Mouse (Mus musculus): Measurements from ENCODE around the gene Fbxo36. TPM values are rescaled to one million over a fixed set of nuclear protein-coding genes. Genes with fewer than 3 reads are reported as not detected.

The Fbxo36 gene
- total RNA-seq (2021), result 1 to 10 TPM; 3.8 TPM
- long read RNA-seq, experiment 1, partial matches to known transcripts, result 0 of 3 reads
- long read RNA-seq, experiment 1, other reads (novel, unspliced or antisense), result 1 of 3 reads
- long read RNA-seq, experiment 2, partial matches to known transcripts, result 0 of 5 reads
- long read RNA-seq, experiment 2, other reads (novel, unspliced or antisense), result 2 of 5 reads

DNA sequence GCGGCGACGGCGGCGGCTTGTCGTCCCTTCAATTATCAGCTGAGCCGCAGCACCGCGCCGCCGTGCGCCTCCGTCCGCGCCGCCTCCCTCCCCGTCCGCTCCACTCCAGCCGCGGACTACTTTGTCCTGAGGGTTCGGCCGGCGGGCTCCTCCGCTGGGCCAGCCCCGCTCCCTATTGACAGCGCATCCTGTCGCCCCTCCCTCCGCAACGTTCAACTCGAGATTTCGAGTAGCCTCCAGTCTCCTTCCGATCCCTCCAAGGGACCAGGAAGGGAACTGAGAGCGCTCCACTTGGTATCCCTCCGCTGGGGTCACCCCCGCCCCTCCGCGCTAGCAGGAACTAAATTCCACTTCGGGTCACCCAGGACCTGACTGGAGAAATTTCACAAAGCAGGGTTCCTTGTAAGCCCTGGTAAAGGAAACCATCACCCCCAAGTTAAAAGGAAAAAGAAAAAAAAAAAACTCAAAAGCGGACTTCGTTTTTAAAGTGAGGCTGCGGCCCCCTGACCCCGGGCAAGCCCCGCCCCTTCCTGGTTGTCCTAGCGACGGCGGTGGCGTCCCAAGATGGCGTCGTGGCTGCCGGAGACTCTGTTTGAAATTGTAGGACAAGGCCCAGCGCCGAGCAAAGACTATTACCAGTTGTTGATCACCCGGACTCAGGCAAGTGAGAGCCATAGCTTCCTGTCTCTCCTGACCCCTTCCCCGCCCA, at the start of gene Fbxo36:
Gene Fbxo36 (plus strand): TSS at position 533 of the 709 bp plus-strand sequence.
- peak; percentile 91 to 94 for DNase-seq (ENCODE audit: low spot score in 2 of 2)

DNA sequence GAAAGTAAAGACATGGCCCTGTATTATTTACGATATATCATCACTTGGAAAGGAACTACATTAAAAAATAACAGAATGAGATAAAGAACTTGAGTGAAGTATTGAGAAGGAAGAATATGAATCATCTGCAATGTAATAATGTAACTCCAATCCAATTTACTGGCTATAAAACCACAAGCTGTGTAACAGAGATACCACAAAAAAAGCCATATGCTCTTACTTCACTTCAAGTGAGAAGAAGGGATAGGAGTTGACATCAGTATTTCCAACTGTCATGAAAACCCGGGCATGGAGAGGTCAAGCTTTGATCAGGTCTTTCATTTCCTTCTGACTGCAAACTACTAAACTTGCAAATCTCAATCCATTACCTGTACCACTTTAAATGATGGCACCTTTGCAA, 48.2 kb upstream of the Fbxo36 start:
- no peak for DNase-seq (ENCODE audit: low spot score in 2 of 2)

DNA sequence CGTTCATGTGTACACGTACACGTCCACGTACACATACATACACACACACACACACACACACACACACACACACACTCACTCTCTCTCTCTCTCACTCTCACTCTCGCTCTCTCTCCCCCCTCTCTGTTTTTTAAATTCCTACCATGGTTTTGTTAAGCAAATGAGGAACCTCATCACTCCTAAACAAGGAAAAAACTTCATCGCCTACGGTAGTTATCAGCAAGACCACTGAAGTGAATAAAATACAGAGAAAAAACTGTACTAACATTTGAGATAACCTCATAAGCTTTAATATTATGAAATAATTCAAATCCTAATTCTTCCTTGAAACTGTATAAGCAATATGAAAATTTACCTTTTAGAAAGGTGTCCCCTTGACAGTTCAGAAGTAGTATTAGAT, 44.3 kb upstream of the Fbxo36 start:
- DNase-seq (ENCODE audit: low spot score in 2 of 2), result no peak

DNA sequence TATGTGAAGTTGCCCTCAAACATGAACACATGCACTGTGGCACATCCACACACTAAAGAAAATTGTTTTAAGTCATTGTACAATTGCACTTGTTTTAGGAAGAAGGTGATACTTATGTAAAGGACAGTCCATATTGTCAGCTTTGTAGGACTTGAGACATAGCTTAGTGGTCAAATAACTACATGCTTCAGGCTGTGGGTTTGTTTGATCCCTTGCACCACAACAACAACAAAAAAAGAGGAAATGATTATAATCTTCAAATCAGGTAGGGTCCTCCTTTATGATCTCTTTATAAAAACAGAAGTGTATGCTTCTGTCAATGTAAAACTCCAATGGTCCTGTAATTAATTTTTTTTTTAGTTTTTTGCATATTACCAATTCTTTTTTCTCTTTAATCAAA, 40.5 kb upstream of the Fbxo36 start:
- DNase-seq (ENCODE audit: low spot score in 2 of 2), result no peak

DNA sequence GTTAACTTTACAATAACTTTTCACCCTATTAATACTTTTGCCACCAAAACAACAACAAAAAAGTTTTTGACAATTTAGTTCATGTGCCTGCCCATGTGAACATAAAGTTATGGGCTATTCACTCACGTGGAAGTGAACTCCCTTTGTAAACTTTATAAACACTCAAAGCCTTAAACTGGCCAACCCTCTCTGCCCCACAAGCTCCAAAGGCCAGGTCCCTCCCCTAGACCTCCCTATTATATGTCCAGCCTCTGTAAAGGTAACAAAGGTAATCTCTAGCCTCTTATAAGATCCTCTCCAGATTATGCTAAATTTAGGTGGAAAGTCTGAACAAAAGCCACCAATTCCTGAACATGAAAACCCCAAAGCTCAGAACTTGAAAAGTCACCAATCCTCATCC, 35.9 kb upstream of the Fbxo36 start:
- DNase-seq (ENCODE audit: low spot score in 2 of 2), result no peak

DNA sequence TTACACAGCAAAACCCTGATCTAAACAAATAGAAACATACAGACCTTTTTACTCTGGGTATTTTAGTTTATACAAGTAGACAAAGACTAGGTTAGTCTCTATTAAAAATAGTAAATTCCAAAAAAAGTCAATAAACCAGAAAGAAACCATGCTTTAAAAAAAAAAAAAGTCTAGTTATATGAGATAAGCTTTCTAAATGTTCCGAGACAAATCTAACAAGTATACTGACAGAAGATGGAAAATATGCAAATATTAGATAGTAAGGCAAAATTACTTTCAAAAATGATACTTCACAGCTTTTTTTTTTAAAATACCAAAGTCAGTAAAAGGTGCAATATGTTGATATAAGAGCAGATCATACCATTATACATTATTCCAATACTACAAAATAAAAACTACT, 22.0 kb upstream of the Fbxo36 start:
- no peak for DNase-seq (ENCODE audit: low spot score in 2 of 2)

DNA sequence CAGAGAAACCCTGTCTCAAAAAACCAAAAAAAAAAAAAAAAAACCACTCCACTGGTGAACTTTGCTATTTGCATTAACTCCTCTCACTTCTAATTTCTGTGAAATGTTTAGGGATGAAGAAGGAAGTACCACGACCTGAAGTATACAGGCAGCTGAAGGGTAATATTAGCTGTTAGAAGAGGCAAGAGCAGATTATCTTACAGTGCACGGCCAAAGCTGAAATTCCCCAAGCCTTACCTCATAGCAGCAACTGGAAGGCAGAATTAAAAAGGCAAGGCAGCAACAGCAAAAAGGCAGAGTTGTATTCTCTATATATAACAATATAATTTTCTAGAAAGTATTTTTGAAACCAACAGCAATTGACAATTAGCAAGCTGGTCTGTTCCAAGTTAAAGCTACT, 14.6 kb upstream of the Fbxo36 start:
- DNase-seq (ENCODE audit: low spot score in 2 of 2), result no peak

DNA sequence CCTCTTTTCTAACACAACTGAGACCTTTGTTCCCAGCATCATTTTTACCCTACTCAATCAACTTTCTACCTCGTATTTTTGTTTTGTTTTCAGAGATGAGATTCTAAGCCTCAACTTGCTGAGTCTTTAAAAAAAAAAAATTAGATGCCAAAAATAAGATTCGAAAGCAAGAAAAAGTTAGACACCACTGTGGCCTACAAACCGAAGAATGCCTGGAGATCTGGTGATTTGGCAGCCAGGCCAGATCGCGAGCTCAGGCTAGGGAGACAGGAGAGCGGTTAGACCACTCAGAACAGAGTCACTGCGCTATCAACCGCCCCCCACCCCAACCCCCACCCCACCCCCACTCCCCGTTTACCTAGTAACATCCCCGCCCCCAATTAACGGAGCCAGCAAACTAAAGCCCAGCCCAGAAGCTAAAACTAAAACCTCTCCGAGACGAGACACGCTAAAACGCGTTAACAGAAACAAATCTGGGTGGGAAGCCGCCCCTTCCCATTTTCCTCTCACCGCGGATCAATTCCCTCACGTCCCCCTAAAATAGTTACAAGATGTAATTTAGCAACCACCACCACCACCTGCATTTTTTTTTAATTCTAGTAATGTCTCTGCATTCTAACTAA, 2.0 kb upstream of the Fbxo36 start:
- no peak for DNase-seq (ENCODE audit: low spot score in 2 of 2)

DNA sequence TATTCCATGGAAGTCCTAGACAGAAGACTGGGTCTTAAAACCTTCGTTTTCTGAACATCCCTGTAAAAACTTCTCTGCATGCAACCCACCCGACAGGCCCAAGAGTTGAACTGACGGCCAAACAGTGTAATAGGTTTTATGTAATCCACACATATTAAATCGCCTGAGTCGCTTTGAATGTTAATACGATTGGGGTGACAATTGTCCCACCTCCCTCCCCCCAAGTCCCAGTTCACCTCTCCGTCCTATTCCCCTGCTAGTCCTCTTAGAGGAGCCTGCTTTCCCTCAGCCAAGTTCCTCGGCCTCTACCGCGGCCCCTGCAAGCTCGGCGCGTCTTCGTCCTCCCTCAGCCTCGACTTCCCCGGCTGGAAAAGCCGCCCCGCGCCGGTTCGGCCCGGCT, 1.5 kb upstream of the Fbxo36 start:
- no peak for DNase-seq (ENCODE audit: low spot score in 2 of 2)

DNA sequence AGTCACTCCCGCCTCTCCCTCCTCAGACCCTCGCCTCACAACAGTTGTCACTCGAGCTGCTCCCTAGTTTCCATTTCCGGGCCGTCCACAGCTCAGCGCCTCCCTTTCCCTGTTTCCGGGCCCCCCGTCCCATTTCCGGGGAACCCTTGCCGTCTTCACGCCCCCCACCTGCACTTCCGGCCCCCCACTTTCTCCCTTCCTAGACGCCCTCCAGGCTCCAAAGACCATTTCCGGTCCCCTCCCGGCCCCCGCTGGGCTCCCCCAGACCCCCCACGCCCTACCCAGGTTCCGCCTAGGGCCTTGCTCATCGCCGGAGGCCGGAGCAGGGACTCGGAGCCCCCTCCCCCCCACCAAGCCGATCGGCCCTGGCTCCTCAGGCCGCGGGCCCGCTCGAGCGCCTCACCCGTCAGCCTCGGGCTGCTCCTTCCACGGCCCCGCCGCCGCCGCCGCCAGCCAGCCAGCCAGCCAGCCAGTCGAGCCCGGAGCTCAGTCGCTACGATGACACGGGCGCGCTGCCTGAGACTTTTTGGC, 955 bp upstream of the Fbxo36 start:
- peak; percentile 58 to 77 for DNase-seq (ENCODE audit: low spot score in 2 of 2)

DNA sequence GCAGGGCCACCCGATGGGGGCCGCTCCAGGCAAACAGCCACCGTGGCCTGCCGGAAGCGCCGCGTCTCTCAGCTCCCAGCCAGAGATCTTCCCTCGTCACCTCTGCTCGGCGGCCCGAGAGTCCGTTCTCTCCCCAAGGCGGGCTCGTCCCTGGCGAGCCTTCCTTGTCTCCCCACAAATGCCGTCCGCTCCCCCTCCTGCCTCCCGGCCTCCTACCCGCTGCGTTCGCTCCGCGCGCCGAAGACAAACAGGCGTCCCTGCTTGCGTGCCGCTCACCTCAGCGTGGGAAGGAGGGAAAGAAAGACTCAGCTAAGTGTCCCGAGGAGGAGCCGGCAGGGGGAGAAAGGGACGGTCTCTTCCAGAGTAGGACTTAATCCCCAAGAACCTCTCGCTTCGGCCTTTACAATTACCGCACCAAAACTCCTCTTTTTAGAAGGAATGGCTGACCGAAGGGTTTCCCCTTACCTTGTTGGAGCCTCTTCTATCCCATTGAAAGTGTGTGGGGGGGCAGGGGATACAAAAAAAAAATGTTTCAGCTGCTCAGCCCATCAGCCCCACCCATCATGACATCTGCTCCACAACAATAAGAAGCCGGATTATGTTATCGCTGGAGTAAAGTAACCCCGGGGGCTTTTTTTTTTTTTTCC, 500 bp downstream of the Fbxo36 start, which contains the start of gene Trip12:
Gene Trip12 (minus strand): TSS at position 499 of the 647 bp plus-strand sequence.
- DNase-seq (ENCODE audit: low spot score in 2 of 2), result no peak

DNA sequence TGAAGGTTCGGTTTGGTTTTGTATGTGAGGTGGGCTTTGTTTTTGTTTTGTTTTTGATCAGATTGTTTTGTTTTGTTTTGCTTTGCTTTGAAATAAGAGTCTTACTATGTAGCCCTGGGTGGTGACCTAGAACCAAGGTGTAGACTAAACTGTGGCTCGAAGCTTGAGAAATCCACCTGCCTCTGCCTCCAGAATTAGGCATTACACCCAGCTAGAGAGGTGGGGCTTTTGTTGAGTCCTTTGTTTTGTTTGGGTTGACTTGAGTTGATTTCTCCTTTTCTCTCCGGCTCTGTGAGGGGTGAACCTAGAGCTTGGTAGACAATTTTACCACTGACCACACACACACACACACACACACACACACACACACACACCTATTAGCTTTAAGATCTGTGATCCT, 1.4 kb downstream of the Fbxo36 start:
- DNase-seq (ENCODE audit: low spot score in 2 of 2), result no peak

DNA sequence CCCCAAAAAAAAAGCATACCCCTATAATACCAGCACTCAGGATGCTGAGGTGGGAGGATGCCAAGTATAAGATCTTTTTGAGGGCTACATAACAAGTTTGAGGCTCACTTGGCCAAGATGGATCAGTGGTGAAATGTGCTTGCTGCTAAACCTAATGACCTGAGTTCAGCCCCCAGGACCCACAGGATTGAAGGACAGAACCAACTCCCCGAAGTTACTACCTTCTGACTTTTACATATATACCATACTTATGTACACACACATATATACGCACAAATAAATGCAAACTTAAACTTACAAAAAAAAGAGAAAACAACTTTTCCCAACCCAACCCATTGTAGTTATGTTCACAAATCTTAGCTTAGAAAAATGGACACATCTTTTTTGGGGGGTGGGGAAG, 3.7 kb downstream of the Fbxo36 start:
- DNase-seq (ENCODE audit: low spot score in 2 of 2), result no peak

DNA sequence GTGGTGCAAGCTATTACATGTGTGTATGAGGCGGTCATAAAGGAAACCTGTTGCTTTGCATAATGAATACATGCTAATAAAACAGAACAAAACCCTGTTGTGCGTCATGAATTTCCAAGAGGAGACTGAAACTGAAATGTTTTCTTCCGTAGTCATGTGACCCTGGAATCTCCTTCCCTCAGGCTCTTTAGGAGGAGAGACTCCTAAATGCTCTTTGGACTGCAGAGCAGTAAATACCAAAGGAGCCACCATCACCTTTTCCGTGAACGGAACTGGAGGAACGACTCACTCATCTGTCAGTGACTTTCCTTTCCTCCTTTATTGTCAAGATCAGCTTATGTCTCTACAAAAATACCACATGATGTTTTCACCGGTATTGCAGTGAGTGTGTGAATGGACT, 8.1 kb downstream of the Fbxo36 start:
- no peak for DNase-seq (ENCODE audit: low spot score in 2 of 2)

DNA sequence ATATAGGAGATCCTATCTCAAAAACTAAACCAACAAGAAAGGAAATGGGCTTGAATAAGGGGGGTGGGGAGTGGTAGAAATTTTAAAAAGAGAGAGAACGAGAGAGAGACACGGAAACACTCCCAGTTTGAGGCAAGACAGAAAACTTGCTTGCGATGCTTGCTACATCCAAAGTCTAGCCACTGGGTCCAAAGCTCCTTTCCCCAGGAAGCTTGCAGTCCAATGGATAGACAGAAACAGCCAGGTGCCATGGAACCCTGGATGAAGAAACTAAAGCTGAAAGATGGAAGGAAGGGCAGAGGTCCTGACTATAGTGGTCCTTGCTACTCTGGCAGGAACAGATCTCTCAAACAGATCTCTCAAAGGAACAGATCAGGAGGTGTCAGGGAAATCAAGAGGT, 8.7 kb downstream of the Fbxo36 start:
- no peak for DNase-seq (ENCODE audit: low spot score in 2 of 2)

DNA sequence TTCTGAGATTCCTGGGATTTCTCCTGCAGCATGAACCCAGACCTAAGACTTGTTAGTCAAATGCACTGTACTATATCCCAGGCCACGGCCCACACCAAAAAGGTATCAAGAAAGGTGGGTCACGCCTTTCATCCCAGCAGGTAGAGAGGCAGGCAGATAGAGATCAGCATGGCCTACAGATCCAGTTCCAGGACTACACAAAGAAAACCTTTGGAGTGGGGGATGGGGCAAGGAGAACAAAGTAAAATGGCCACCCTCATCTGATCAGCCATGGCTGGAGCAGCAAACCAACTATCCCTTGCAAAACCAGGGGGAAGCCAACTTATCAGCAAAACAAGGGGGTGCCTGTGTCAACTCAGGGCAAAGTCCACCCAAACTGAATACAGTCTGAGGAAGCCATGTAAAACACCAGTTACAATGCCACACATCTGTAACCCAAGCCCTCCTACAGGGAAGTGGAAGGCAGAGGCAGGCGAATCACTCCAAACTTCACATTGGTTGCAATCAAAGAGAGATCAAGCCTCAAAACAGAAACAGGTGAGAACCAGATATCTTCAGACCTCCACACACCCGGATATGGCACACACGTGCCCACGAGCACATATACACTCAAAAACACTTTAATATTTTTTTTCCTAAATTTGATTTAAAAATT, 9.3 kb downstream of the Fbxo36 start:
- no peak for DNase-seq (ENCODE audit: low spot score in 2 of 2)

DNA sequence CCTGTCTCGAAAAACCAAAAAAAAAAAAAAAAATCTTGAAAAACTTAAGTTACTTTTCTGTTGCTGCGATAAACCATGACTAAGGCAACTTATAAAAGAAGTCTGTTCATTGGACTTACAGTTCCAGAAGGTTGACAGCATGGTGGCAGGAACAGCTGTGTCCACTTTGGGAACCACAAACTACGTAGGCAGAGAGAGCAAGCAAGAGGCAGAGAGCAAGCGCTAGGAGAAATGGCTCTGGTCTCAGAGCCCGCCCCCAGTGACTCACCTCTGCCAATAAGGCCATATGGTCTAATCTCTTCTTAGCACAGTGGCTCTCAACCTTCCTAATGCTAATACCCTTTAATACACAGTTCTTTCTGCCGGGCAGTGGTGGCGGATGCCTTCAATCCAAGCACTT, 10.2 kb downstream of the Fbxo36 start:
- no peak for DNase-seq (ENCODE audit: low spot score in 2 of 2)

DNA sequence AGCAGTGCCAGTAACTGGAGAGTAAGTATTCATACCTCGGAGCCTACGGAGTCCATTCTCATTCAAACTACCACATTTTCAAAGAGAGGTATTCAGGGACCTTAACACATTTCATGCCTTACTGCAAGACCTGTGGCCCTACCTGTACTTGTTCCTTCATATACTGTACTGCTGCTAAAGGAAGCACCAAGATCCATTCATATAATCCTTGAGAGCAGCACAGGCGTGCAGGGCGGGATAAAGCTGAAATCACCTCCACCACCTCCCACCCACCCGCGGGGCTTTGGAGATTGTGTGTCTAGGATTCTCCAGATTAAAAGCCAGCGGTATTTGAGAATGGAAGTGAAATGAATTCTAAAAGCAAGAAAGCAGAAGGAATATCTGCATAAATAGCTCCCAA, 10.8 kb downstream of the Fbxo36 start:
- no peak for DNase-seq (ENCODE audit: low spot score in 2 of 2)

DNA sequence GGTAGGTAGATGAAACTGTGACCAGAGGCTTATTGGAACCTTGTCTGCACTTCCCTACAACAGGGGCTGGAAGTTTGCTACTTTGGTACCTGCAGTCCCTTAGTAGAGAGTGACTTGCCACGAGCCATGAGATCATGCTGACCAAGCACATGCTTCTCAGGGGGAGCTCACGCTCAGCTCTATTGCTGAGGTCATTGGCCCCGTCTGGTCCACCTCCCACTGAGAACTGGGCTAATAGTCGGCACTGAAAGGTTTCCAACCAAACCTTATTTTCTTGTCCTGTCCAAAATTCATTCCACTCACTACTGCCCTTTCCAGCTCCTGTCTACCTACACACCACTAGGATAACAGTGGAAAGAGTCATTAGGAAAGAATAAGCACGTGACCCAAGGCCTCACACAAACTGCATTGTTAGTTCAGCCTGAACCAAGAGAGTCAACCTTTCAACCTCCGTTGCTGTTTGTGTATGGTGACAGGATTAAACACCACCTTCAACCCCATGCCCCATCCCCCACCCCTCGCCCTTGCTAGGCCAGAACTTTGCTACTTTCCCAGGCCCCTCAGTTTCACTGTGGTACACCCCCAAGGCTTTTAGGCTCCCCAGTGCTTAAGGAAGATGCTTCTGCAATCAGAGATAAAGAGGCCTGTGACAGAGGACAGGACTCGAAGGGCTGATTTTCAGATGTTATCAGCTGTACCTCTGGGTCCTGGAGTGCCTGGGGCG, 12.0 kb downstream of the Fbxo36 start:
- DNase-seq (ENCODE audit: low spot score in 2 of 2), result no peak

DNA sequence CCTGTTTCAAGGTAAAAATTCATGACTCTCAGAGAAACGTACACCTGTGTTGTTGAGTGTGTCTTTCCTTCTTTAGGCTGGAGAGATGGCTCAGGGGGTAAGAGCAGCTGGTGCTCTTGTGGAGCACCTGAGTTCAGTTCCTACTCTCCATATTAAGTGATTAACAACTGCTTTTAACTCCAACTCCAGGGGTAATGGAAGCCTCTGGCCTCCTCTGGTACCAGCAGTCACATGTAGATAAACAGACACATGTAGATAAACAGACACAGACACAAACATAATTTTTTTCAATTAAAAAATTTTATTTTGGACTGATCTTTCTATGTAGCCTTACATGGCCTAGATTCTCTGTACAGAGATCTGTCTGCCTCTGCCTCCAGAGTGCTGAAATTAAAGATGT, 14.1 kb downstream of the Fbxo36 start:
- DNase-seq (ENCODE audit: low spot score in 2 of 2), result no peak

DNA sequence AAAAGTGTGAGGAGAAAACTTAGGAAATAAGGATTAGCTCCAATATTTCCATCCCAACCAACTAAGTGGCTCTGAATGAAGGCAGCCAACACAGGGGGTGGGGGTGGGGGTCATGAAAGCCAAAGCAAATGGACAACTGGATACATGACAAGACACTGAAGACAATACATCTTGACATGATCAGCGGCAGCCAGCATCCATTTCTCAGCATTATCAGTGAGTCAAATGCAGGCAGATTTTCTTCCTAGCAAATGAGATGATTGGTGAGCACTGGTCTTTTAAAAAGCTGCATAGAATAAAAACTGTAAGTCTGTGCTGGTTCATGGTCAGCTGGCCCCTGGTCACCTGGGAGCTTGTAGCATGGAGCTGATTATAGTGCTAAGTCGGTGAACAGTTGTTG, 15.3 kb downstream of the Fbxo36 start:
- no peak for DNase-seq (ENCODE audit: low spot score in 2 of 2)
